Mouse (Mus musculus) heart, adult 2 months (tissue): ENCODE data around the gene Cntn5. TPM values are rescaled to one million over a fixed set of nuclear protein-coding genes. Genes with fewer than 3 reads are reported as not detected.

Source experiments
- DNase-seq, 2 experiments: peaks; one replicate each; pipeline ENCODE4 v3.0.0; 2021
- H3K27ac ChIP-seq: fragments of 200-600 bp; 2 replicates; pipeline ENCODE4 v1.8.1; 2022
- H3K27me3 ChIP-seq: fragments of 200-500 bp; 2 replicates; pipeline ENCODE4 v1.6.1; 2012; ENCODE audit warnings: mild to moderate bottlenecking, low read length, inconsistent platforms, mixed read lengths; ENCODE audit not compliant: control insufficient read depth, insufficient read depth
- H3K36me3 ChIP-seq: fragments of 200-500 bp; 2 replicates; pipeline ENCODE4 v1.6.1; 2012; ENCODE audit warnings: low read length, inconsistent platforms; ENCODE audit not compliant: control insufficient read depth, insufficient read depth
- H3K4me1 ChIP-seq: fragments of 200-500 bp; 2 replicates; pipeline ENCODE4 v1.6.1; 2011; ENCODE audit warnings: low read length; ENCODE audit not compliant: control insufficient read depth, insufficient read depth
- H3K4me3 ChIP-seq: fragments of 200-600 bp; 2 replicates; pipeline ENCODE4 v1.8.1; 2022
- H3K79me2 ChIP-seq: fragments of 200-500 bp; replicated peaks from 2 replicates; pipeline ENCODE4 v1.6.1; 2012; ENCODE audit warnings: mild to moderate bottlenecking, inconsistent platforms, low read length, moderate library complexity, mixed read lengths; ENCODE audit not compliant: control insufficient read depth, insufficient read depth
- H3K9ac ChIP-seq: fragments of 200-500 bp; 2 replicates; pipeline ENCODE4 v1.6.1; 2012; ENCODE audit warnings: low read depth, mild to moderate bottlenecking, control low read depth, inconsistent platforms, low read length, mixed read lengths
- CTCF ChIP-seq: fragments of 200-600 bp; IDR thresholded peaks from 2 replicates; pipeline ENCODE4 v1.8.1; 2022; ENCODE audit warnings: antibody characterized with exemption, mild to moderate bottlenecking, moderate library complexity
- EP300 ChIP-seq: fragments of 200-500 bp; IDR thresholded peaks from 2 replicates; pipeline ENCODE4 v1.6.1; 2011; ENCODE audit warnings: low read depth, low read length, control low read depth; ENCODE audit not compliant: insufficient read depth
- POLR2A ChIP-seq: fragments of 200-500 bp; IDR thresholded peaks from 2 replicates; pipeline ENCODE4 v1.6.1; 2011; ENCODE audit warnings: mild to moderate bottlenecking, low read depth, low read length, control low read depth; ENCODE audit not compliant: insufficient read depth
- WGBS: fragments of 180-500 bp; shearing (Covaris S2); methylation state at CpG from one replicate; pipeline ENCODE4 v1.1.7; 2018; 5-methylcytosine and 5-hydroxymethylcytosine counted together
- intact Hi-C: fragments of 180-260 bp; cut with DNase I; formaldehyde crosslinking; loops from one replicate; pipeline ENCODE4 v1.15.1; 2025
- polyA plus RNA-seq: library from polyadenylated mRNA; depleted of rRNA; stranded (reverse); fragments of >200 nt; gene quantifications from 2 replicates; pipeline ENCODE4 v1.2.3, GENCODE M21; 2012
- total RNA-seq, 2 experiments: library from RNA; stranded (reverse); gene quantifications; 2 replicates each; pipeline ENCODE4 v1.2.3; 2021

Gene Cntn5
- total and polyA plus RNA-seq, 3 experiments, result 0.21 to 0.48 (median 0.29) TPM

DNA sequence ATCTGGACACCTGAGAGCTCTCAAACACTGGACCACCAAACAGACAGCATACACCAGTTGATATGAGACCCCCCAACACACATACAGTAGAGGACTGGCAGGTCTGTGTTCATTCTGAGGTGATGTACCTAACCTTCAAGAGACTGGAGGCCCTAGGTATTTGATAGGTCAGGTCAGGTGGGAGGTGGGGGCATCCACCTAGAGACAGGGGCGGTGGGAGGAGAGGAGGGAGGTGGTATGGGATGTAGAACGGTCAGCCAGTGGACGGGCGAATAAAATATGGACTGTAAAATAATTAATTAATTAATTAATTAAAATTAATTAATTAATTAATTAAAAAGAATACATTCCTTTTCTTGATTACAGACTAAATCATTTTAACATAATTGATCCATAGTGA is 182.5 kb downstream of the Cntn5 start:
- 90% methylated on average over 4 of the region's 4 CpGs for WGBS
- H3K9ac ChIP-seq, result no peak overlapping the region
- no peak overlapping the region for H3K4me3 ChIP-seq
- H3K36me3 ChIP-seq, result no peaks in the 10 kb centered on the region
- H3K79me2 ChIP-seq, result no peaks in the 10 kb centered on the region
- intact Hi-C loops, result no loop called here
- TF ChIP-seq EP300, result no peak
- TF ChIP-seq POLR2A, result no peak
- no peak for TF ChIP-seq CTCF
- DNase-seq, result no peak
- no peaks in the 10 kb centered on the region for H3K27me3 ChIP-seq
- H3K4me1 ChIP-seq, result no peaks in the 10 kb centered on the region
- no peak overlapping the region for H3K27ac ChIP-seq

GRCm38 (mm10) chr9:10718986-10719385 is 185.6 kb downstream of the Cntn5 start:
- 37% methylated on average over 3 of the region's 3 CpGs for WGBS
- intact Hi-C loops, result no loop called here
- H3K79me2 ChIP-seq, result no peaks in the 10 kb centered on the region

DNA sequence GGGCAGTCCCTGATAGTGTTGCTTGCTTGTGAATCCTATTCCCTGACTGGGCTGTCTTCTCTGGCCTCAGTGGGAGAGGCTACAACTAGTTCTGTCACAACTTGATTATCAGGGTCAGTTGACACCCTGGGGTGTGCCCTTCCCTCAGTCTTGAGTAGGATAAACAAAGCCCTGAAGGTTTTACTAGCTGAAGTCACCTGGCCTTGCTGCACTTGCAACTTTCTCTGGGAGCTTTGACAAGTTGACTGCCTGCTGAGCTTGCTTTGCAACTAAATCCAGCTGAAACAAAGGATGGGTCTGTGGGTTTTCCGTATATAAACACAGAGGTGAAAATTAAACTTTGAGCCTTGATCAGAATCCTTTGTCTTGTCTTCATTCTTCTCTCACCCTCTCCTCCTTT is 190.9 kb downstream of the Cntn5 start:
- no peak overlapping the region for H3K27ac ChIP-seq
- intact Hi-C loops, result no loop called here
- no peaks in the 10 kb centered on the region for H3K27me3 ChIP-seq
- no peaks in the 10 kb centered on the region for H3K79me2 ChIP-seq
- H3K4me3 ChIP-seq, result no peak overlapping the region
- no peak overlapping the region for H3K9ac ChIP-seq
- 16% methylated on average over 1 of the region's 1 CpGs for WGBS
- DNase-seq, result no peak
- H3K36me3 ChIP-seq, result no peaks in the 10 kb centered on the region
- TF ChIP-seq EP300 (no peak), CTCF (no peak), POLR2A (no peak)
- H3K4me1 ChIP-seq, result no peaks in the 10 kb centered on the region

More at GRCm38 (mm10) chr9:10718986-10719385, 185.6 kb downstream of the Cntn5 start:
- TF ChIP-seq CTCF (no peak), POLR2A (no peak), EP300 (no peak)
- no peaks in the 10 kb centered on the region for H3K4me1 ChIP-seq
- no peak overlapping the region for H3K4me3 ChIP-seq
- no peak overlapping the region for H3K27ac ChIP-seq
- DNase-seq, result no peak
- no peaks in the 10 kb centered on the region for H3K36me3 ChIP-seq
- H3K27me3 ChIP-seq, result no peaks in the 10 kb centered on the region
- H3K9ac ChIP-seq, result no peak overlapping the region

GRCm38 (mm10) chr9:10681646-10682045 is 222.9 kb downstream of the Cntn5 start:
- Histone ChIP-seq H3K27me3 (no peaks in the 10 kb centered on the region), H3K9ac (no peak overlapping the region), H3K36me3 (no peaks in the 10 kb centered on the region), H3K27ac (no peak overlapping the region), H3K4me3 (no peak overlapping the region), H3K79me2 (no peaks in the 10 kb centered on the region), H3K4me1 (no peaks in the 10 kb centered on the region)
- TF ChIP-seq EP300, result no peak
- TF ChIP-seq POLR2A, result no peak
- no peak for TF ChIP-seq CTCF
- intact Hi-C loops, result no loop called here
- no peak for DNase-seq

- Histone ChIP-seq H3K36me3 (no peaks in the 10 kb centered on the region), H3K27me3 (no peaks in the 10 kb centered on the region), H3K4me3 (no peak overlapping the region), H3K4me1 (no peaks in the 10 kb centered on the region), H3K27ac (no peak overlapping the region), H3K9ac (no peak overlapping the region), H3K79me2 (no peaks in the 10 kb centered on the region)
- TF ChIP-seq CTCF, result no peak
- TF ChIP-seq EP300, result no peak
- TF ChIP-seq POLR2A, result no peak
- no peak for DNase-seq
- intact Hi-C loops, result no loop called here
- 75% methylated on average over 3 of the region's 3 CpGs for WGBS
Measured at GRCm38 (mm10) chr9:10681181-10681580, 223.4 kb downstream of the Cntn5 start.

GRCm38 (mm10) chr9:10668676-10669075 is 235.9 kb downstream of the Cntn5 start:
- H3K27me3 ChIP-seq, result no peaks in the 10 kb centered on the region
- H3K36me3 ChIP-seq, result no peaks in the 10 kb centered on the region
- WGBS, result 49% methylated on average over 3 of the region's 3 CpGs
- no peak overlapping the region for H3K4me3 ChIP-seq
- H3K79me2 ChIP-seq, result no peaks in the 10 kb centered on the region
- H3K27ac ChIP-seq, result no peak overlapping the region
- H3K4me1 ChIP-seq, result no peaks in the 10 kb centered on the region
- TF ChIP-seq CTCF, result no peak
- no peak for TF ChIP-seq POLR2A
- no peak for TF ChIP-seq EP300
- no peak for DNase-seq
- intact Hi-C loops, result no loop called here
- H3K9ac ChIP-seq, result no peak overlapping the region

GRCm38 (mm10) chr9:10667438-10667837 is 237.1 kb downstream of the Cntn5 start:
- WGBS, result 47% methylated on average over 4 of the region's 4 CpGs
- Histone ChIP-seq H3K4me3 (no peak overlapping the region), H3K9ac (no peak overlapping the region), H3K27ac (no peak overlapping the region), H3K79me2 (no peaks in the 10 kb centered on the region), H3K36me3 (no peaks in the 10 kb centered on the region), H3K27me3 (no peaks in the 10 kb centered on the region), H3K4me1 (no peaks in the 10 kb centered on the region)
- intact Hi-C loops, result no loop called here
- no peak for TF ChIP-seq CTCF
- no peak for TF ChIP-seq POLR2A
- TF ChIP-seq EP300, result no peak
- no peak for DNase-seq
